Mouse (Mus musculus): Measurements from ENCODE around the gene Wdr13. TPM values are rescaled to one million over a fixed set of nuclear protein-coding genes. Genes with fewer than 3 reads are reported as not detected.

Wdr13 gene
- polyA plus RNA-seq, 1 experiment, result 203 TPM

GRCm38 (mm10) chrX:8145153-8145991, 12.7 kb upstream of the Wdr13 start, which contains the start of gene Rbm3:
Gene Rbm3, minus strand, starts transcription at chrX:8145880.
- Histone ChIP-seq H3K27ac (ENCODE audit: insufficient read depth, low read length) (peak within 1 kb of the TSS; percentile 92), H3K4me1 (ENCODE audit: control insufficient read depth, insufficient read depth, low read length) (no peaks in the 10 kb centered on the region; the same call in 1 of the 2 replicates), H3K4me3 (ENCODE audit: insufficient read depth, low read length) (peak within 1 kb of the TSS; percentile 85)
- TF ChIP-seq CTCF (IDR thresholded peaks at IDR 0.05; ENCODE audit: extremely low read depth, insufficient read depth, low read length) (no peak), POLR2A (IDR thresholded peaks at IDR 0.05; ENCODE audit: extremely low read depth, insufficient read depth, low read length) (peak; percentile 86)

- TF ChIP-seq CTCF (IDR thresholded peaks at IDR 0.05; ENCODE audit: extremely low read depth, insufficient read depth, low read length) (no peak), POLR2A (IDR thresholded peaks at IDR 0.05; ENCODE audit: extremely low read depth, insufficient read depth, low read length) (no peak)
- H3K4me1 ChIP-seq (ENCODE audit: control insufficient read depth, insufficient read depth, low read length), result no peaks in the 10 kb centered on the region; the same call in 1 of the 2 replicates
- H3K4me3 ChIP-seq (ENCODE audit: insufficient read depth, low read length), result no peak overlapping the region
- H3K27ac ChIP-seq (ENCODE audit: insufficient read depth, low read length), result no peak overlapping the region
Observed at GRCm38 (mm10) chrX:8143750-8144149, 11.1 kb upstream of the Wdr13 start.

DNA sequence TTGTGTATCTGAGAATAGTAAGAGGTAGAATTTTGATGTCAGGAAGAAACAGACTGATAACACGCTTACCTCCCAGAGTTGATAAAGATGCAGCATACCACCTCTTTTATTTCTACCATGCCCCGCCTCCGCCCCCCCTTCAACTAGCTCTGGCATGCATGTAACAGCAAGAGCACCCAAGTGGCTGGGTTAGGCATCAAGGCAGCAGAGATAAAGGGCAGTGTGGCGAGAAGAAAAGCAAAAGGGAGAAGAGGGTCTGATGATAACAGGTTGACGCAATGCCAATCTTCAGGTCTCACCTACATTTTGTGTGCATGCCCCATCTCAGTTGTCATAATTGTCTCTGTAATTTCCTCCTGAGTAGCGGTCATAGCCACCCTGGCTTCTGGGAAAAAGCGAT, 10.3 kb upstream of the Wdr13 start:
- no peak overlapping the region for H3K27ac ChIP-seq (ENCODE audit: insufficient read depth, low read length)
- TF ChIP-seq POLR2A (IDR thresholded peaks at IDR 0.05; ENCODE audit: extremely low read depth, insufficient read depth, low read length), result no peak
- TF ChIP-seq CTCF (IDR thresholded peaks at IDR 0.05; ENCODE audit: extremely low read depth, insufficient read depth, low read length), result no peak
- no peak overlapping the region for H3K4me3 ChIP-seq (ENCODE audit: insufficient read depth, low read length)
- H3K4me1 ChIP-seq (ENCODE audit: control insufficient read depth, insufficient read depth, low read length), result no peaks in the 10 kb centered on the region; the same call in 1 of the 2 replicates

- TF ChIP-seq POLR2A (IDR thresholded peaks at IDR 0.05; ENCODE audit: extremely low read depth, insufficient read depth, low read length), result no peak
Observed at GRCm38 (mm10) chrX:8141058-8141457, 8.4 kb upstream of the Wdr13 start.

GRCm38 (mm10) chrX:8140446-8140845, 7.8 kb upstream of the Wdr13 start:
- no peak overlapping the region for H3K27ac ChIP-seq (ENCODE audit: insufficient read depth, low read length)
- no peak for TF ChIP-seq CTCF (IDR thresholded peaks at IDR 0.05; ENCODE audit: extremely low read depth, insufficient read depth, low read length)
- TF ChIP-seq POLR2A (IDR thresholded peaks at IDR 0.05; ENCODE audit: extremely low read depth, insufficient read depth, low read length), result no peak
- no peaks in the 10 kb centered on the region; the same call in 1 of the 2 replicates for H3K4me1 ChIP-seq (ENCODE audit: control insufficient read depth, insufficient read depth, low read length)
- no peak overlapping the region for H3K4me3 ChIP-seq (ENCODE audit: insufficient read depth, low read length)

More at GRCm38 (mm10) chrX:8141058-8141457, 8.4 kb upstream of the Wdr13 start:
- Histone ChIP-seq H3K4me1 (ENCODE audit: control insufficient read depth, insufficient read depth, low read length) (no peaks in the 10 kb centered on the region; the same call in 1 of the 2 replicates), H3K27ac (ENCODE audit: insufficient read depth, low read length) (no peak overlapping the region), H3K4me3 (ENCODE audit: insufficient read depth, low read length) (no peak overlapping the region)

- H3K27ac ChIP-seq (ENCODE audit: insufficient read depth, low read length), result no peak overlapping the region
- no peak overlapping the region for H3K4me3 ChIP-seq (ENCODE audit: insufficient read depth, low read length)
- no peaks in the 10 kb centered on the region; the same call in 1 of the 2 replicates for H3K4me1 ChIP-seq (ENCODE audit: control insufficient read depth, insufficient read depth, low read length)
- TF ChIP-seq CTCF (IDR thresholded peaks at IDR 0.05; ENCODE audit: extremely low read depth, insufficient read depth, low read length) (no peak), POLR2A (IDR thresholded peaks at IDR 0.05; ENCODE audit: extremely low read depth, insufficient read depth, low read length) (no peak)
Observed at GRCm38 (mm10) chrX:8139480-8139879, 6.8 kb upstream of the Wdr13 start.

DNA sequence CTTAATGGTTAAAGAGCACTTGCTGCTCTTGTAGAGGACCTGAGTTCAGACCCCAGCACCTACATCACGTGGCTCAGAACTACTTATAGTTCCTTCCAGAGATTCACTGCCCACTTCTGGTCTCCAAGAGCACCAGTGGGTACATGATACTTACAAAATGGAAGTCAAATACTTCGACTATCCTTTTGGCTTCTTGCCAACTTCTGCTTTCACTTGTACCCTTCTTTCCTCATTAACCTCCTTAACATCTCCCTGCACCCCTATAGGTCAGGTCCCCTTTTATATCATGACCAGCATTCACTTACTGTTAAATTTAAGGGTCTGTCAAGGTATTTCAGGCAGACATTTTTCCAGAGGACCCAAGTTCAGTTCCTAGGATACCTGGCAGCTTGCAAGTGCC, 3.2 kb upstream of the Wdr13 start:
- H3K4me1 ChIP-seq (ENCODE audit: control insufficient read depth, insufficient read depth, low read length), result peaks cover 1% of the 10 kb centered on the region; the same call in 1 of the 2 replicates
- no peak for TF ChIP-seq CTCF (IDR thresholded peaks at IDR 0.05; ENCODE audit: extremely low read depth, insufficient read depth, low read length)
- TF ChIP-seq POLR2A (IDR thresholded peaks at IDR 0.05; ENCODE audit: extremely low read depth, insufficient read depth, low read length), result no peak
- H3K4me3 ChIP-seq (ENCODE audit: insufficient read depth, low read length), result no peak overlapping the region
- H3K27ac ChIP-seq (ENCODE audit: insufficient read depth, low read length), result no peak overlapping the region

DNA sequence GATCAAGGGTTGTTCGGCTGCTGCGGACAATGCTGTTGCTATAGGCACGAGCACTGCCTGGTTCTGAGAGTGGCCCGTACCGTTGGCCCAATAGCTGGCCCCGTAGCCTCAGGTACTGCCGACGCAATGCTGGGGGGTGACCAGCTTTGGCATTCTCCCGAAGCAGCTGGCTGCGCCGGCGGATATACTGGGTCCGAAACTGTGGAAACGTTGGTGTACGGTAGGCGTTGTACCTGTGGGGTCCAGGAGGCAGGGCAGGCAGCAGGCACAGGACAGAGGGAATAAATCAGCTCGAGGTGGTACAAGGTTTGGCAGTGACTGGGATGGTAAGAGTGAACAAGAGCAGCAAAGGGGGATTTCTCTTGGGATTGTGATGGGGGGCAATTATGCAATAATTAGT, 1.3 kb downstream of the Wdr13 start:
- H3K4me3 ChIP-seq (ENCODE audit: insufficient read depth, low read length), result no peak overlapping the region
- peaks cover 1% of the 10 kb centered on the region; the same call in 1 of the 2 replicates for H3K4me1 ChIP-seq (ENCODE audit: control insufficient read depth, insufficient read depth, low read length)
- no peak for TF ChIP-seq POLR2A (IDR thresholded peaks at IDR 0.05; ENCODE audit: extremely low read depth, insufficient read depth, low read length)
- TF ChIP-seq CTCF (IDR thresholded peaks at IDR 0.05; ENCODE audit: extremely low read depth, insufficient read depth, low read length), result no peak
- H3K27ac ChIP-seq (ENCODE audit: insufficient read depth, low read length), result no peak overlapping the region

GRCm38 (mm10) chrX:8125235-8125634, 7.5 kb downstream of the Wdr13 start:
- TF ChIP-seq POLR2A (IDR thresholded peaks at IDR 0.05; ENCODE audit: extremely low read depth, insufficient read depth, low read length) (no peak), CTCF (IDR thresholded peaks at IDR 0.05; ENCODE audit: extremely low read depth, insufficient read depth, low read length) (0 out of 2 replicates have a peak, but pooled peaks have one; percentile 2)
- Histone ChIP-seq H3K27ac (ENCODE audit: insufficient read depth, low read length) (no peak overlapping the region), H3K4me1 (ENCODE audit: control insufficient read depth, insufficient read depth, low read length) (no peaks in the 10 kb centered on the region), H3K4me3 (ENCODE audit: insufficient read depth, low read length) (no peak overlapping the region)
